Mouse (Mus musculus): Measurements from ENCODE around the gene Tfcp2. TPM values are rescaled to one million over a fixed set of nuclear protein-coding genes. Genes with fewer than 3 reads are reported as not detected.

Gene Tfcp2
- polyA plus RNA-seq, 1 experiment from 2014 or later = 32.9 TPM

DNA sequence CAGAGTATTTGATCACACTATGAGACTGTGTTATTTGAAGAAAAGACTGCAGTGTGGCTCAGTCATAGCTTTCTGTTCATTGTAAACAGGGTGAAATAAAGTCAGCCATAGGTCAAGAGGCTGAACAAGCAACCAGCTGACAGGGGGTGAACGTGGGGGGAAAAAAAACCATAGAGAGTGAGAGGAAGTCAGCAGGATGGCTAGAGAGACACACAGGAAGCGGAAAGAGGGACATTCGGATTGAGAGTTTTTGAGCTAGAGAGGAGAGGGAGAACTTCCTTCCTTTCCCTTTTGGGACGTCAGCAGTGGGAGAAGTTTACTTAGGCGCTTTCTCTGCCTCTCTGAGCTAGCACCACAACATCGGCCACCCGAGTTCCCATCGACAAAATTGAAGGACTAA, 38.6 kb upstream of the Tfcp2 start:
- Histone ChIP-seq H3K9me3 (ENCODE audit: control insufficient read depth, low read length) (no peaks in the 10 kb centered on the region), H3K36me3 (ENCODE audit: control insufficient read depth, insufficient read depth, low read length) (peaks cover 8% of the 10 kb centered on the region; the same call in 1 of the 2 replicates), H3K4me3 (ENCODE audit: low read length) (no peak overlapping the region), H3K9ac (ENCODE audit: low read depth, low read length) (no peak overlapping the region), H3K27me3 (ENCODE audit: control insufficient read depth, insufficient read depth, low read length) (no peaks in the 10 kb centered on the region), H3K27ac (ENCODE audit: low read depth, low read length) (no peak overlapping the region), H3K4me2 (replicated peaks; ENCODE audit: low read depth, low read length) (no peak overlapping the region), H3K4me1 (ENCODE audit: control insufficient read depth, insufficient read depth, low read length) (no peaks in the 10 kb centered on the region)
- WGBS = 73% methylated on average over 8 of the region's 8 CpGs
- ATAC-seq (ENCODE audit: low FRiP score, low TSS enrichment) = no peak

DNA sequence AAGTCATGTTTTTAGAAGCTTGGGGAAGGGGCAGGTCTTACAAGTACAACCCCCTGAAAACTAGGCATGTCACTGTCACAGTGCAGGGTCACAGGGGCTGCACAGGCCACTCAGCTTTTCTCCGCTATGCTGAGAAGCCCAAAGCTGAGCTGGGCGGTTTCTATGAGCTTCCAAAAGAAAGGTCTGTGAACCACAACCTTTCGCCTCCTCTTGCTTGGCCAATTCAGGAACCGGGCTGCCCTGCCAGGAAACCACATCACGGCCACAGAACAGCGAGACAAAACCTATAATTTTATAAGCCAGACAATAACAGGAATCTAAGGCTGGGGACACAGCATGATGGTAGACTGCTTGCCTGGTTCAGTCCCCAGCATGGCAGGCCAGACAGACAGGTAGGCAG, 36.5 kb upstream of the Tfcp2 start:
- WGBS = 88% methylated on average over 6 of the region's 6 CpGs
- ATAC-seq (ENCODE audit: low FRiP score, low TSS enrichment) = no peak
- no peak overlapping the region for H3K4me3 ChIP-seq (ENCODE audit: low read length)
- no peaks in the 10 kb centered on the region for H3K4me1 ChIP-seq (ENCODE audit: control insufficient read depth, insufficient read depth, low read length)
- H3K9ac ChIP-seq (ENCODE audit: low read depth, low read length) = no peak overlapping the region
- no peak overlapping the region for H3K27ac ChIP-seq (ENCODE audit: low read depth, low read length)
- H3K4me2 ChIP-seq (replicated peaks; ENCODE audit: low read depth, low read length) = no peak overlapping the region
- no peaks in the 10 kb centered on the region for H3K27me3 ChIP-seq (ENCODE audit: control insufficient read depth, insufficient read depth, low read length)
- H3K9me3 ChIP-seq (ENCODE audit: control insufficient read depth, low read length) = no peaks in the 10 kb centered on the region
- H3K36me3 ChIP-seq (ENCODE audit: control insufficient read depth, insufficient read depth, low read length) = peaks cover 9% of the 10 kb centered on the region; the same call in 1 of the 2 replicates

DNA sequence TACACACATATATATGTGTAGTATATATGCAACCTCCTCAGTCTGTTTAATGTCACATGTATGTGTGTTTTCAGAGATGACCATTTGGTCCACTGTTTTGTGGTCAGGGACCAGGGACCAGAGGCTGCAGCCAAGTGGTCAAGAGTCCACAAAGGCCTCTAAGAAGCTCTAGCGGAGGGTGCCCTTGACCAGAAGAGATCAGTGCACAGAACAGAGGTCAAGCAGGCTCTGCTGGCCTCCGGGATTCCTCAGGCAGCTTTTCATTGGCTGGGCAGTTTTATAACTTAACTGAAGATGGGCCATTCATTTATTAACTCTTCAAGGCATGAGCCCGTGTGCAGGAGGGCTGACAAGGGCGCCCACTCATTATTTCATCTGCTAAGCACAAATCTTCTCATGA, 35.4 kb upstream of the Tfcp2 start:
- no peaks in the 10 kb centered on the region for H3K4me1 ChIP-seq (ENCODE audit: control insufficient read depth, insufficient read depth, low read length)
- no peak overlapping the region for H3K27ac ChIP-seq (ENCODE audit: low read depth, low read length)
- H3K4me3 ChIP-seq (ENCODE audit: low read length) = no peak overlapping the region
- no peak overlapping the region for H3K9ac ChIP-seq (ENCODE audit: low read depth, low read length)
- 68% methylated on average over 4 of the region's 4 CpGs for WGBS
- H3K27me3 ChIP-seq (ENCODE audit: control insufficient read depth, insufficient read depth, low read length) = no peaks in the 10 kb centered on the region
- peaks cover 9% of the 10 kb centered on the region; the same call in 1 of the 2 replicates for H3K36me3 ChIP-seq (ENCODE audit: control insufficient read depth, insufficient read depth, low read length)
- no peaks in the 10 kb centered on the region for H3K9me3 ChIP-seq (ENCODE audit: control insufficient read depth, low read length)
- no peak overlapping the region for H3K4me2 ChIP-seq (replicated peaks; ENCODE audit: low read depth, low read length)
- ATAC-seq (ENCODE audit: low FRiP score, low TSS enrichment) = no peak

DNA sequence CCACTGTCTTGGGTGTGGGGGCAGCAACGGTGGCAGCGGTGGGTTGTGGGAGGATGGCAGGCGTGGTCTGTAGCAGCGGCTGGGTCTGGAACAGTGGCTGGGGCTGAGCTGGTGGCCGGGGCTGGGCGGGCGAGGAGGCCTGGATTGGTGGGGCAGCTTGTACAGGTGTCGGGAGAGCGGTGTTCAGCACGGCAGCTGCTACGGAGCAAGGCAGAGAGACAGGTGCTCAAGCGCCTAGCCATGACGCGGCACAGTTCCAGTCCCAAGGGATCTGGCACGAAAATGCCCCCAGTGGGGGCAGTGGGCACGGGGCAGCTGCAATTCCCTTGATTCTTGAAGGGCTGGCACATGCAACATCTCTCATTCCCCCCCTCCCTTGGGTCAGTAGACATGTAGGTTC, 34.1 kb upstream of the Tfcp2 start:
- 92% methylated on average over 16 of the region's 16 CpGs for WGBS
- H3K4me3 ChIP-seq (ENCODE audit: low read length) = no peak overlapping the region
- H3K9me3 ChIP-seq (ENCODE audit: control insufficient read depth, low read length) = no peaks in the 10 kb centered on the region
- no peaks in the 10 kb centered on the region for H3K4me1 ChIP-seq (ENCODE audit: control insufficient read depth, insufficient read depth, low read length)
- peaks cover 9% of the 10 kb centered on the region; the same call in 1 of the 2 replicates for H3K36me3 ChIP-seq (ENCODE audit: control insufficient read depth, insufficient read depth, low read length)
- H3K4me2 ChIP-seq (replicated peaks; ENCODE audit: low read depth, low read length) = no peak overlapping the region
- no peak overlapping the region for H3K9ac ChIP-seq (ENCODE audit: low read depth, low read length)
- no peaks in the 10 kb centered on the region for H3K27me3 ChIP-seq (ENCODE audit: control insufficient read depth, insufficient read depth, low read length)
- no peak overlapping the region for H3K27ac ChIP-seq (ENCODE audit: low read depth, low read length)
- no peak for ATAC-seq (ENCODE audit: low FRiP score, low TSS enrichment)

DNA sequence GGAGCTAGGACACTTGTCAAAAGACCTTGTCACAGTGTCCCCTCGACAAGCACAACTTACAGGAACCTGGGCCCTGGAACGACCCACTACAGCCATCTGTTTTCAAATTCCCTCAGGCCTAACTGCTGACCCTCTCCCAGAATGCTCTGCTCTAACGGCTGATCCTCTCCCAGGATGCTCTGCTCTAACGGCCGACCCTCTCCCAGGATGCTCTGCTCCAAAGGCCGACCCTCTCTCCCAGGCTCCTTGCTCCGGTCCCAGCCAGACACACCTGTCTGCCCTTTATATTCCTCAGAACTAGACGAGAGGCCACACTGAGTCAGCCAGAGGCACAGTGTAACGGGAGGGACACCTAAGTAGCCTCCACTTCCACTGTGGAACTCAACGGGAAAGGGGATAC, 28.3 kb upstream of the Tfcp2 start:
- Histone ChIP-seq H3K4me2 (replicated peaks; ENCODE audit: low read depth, low read length) (no peak overlapping the region), H3K36me3 (ENCODE audit: control insufficient read depth, insufficient read depth, low read length) (peaks cover 3% of the 10 kb centered on the region; the same call in 1 of the 2 replicates), H3K27me3 (ENCODE audit: control insufficient read depth, insufficient read depth, low read length) (no peaks in the 10 kb centered on the region), H3K27ac (ENCODE audit: low read depth, low read length) (no peak overlapping the region), H3K9me3 (ENCODE audit: control insufficient read depth, low read length) (no peaks in the 10 kb centered on the region), H3K4me3 (ENCODE audit: low read length) (no peak overlapping the region), H3K4me1 (ENCODE audit: control insufficient read depth, insufficient read depth, low read length) (no peaks in the 10 kb centered on the region), H3K9ac (ENCODE audit: low read depth, low read length) (no peak overlapping the region)
- no peak for ATAC-seq (ENCODE audit: low FRiP score, low TSS enrichment)
- WGBS = 88% methylated on average over 10 of the region's 10 CpGs

DNA sequence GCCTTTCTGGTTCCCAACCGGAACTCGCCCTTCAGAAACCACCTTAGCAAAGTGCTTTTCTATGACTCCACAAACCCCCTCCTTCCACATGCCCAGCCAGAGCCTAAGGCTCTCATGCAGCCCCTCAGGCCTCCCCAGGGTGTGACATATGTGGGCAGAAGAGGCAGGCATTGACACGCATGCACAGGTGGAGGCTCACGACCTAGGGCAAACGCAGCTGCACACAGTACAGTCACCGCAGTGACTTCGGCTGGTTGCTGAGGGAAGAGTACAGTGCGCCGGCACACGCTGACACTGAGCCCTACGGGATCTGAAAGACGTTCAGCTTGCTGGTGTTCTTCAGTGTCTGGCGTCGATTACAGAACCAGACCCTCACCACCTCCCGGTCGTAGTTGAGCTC, 26.2 kb upstream of the Tfcp2 start:
- WGBS = 84% methylated on average over 16 of the region's 16 CpGs
- Histone ChIP-seq H3K4me3 (ENCODE audit: low read length) (no peak overlapping the region), H3K27me3 (ENCODE audit: control insufficient read depth, insufficient read depth, low read length) (no peaks in the 10 kb centered on the region), H3K9me3 (ENCODE audit: control insufficient read depth, low read length) (no peaks in the 10 kb centered on the region), H3K36me3 (ENCODE audit: control insufficient read depth, insufficient read depth, low read length) (peaks cover 3% of the 10 kb centered on the region; the same call in 1 of the 2 replicates), H3K27ac (ENCODE audit: low read depth, low read length) (no peak overlapping the region), H3K4me1 (ENCODE audit: control insufficient read depth, insufficient read depth, low read length) (peaks cover 6% of the 10 kb centered on the region; the same call in 1 of the 2 replicates), H3K4me2 (replicated peaks; ENCODE audit: low read depth, low read length) (no peak overlapping the region), H3K9ac (ENCODE audit: low read depth, low read length) (no peak overlapping the region)
- ATAC-seq (ENCODE audit: low FRiP score, low TSS enrichment) = no peak

DNA sequence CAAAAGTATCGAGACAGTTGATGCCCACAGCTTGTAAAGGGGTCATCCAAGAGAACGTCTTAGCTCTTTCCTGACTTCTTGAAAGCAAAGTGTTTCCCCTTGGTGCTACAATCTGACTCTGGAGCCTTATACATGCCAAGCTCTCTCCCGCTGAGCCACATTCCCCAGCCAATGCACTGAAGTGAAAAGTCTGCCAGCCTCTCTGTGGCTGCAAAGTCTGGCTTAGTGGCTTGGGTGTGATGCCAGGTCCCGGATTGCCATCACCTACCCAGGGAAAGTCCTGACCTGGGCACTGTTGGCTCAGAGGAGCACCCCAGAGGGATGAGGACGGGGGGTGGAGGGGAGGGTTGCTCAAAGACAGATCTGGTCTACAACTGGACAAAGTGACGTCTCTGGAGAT, 25.0 kb upstream of the Tfcp2 start:
- WGBS = 82% methylated on average over 6 of the region's 6 CpGs
- peaks cover 3% of the 10 kb centered on the region; the same call in 1 of the 2 replicates for H3K36me3 ChIP-seq (ENCODE audit: control insufficient read depth, insufficient read depth, low read length)
- no peaks in the 10 kb centered on the region for H3K27me3 ChIP-seq (ENCODE audit: control insufficient read depth, insufficient read depth, low read length)
- H3K27ac ChIP-seq (ENCODE audit: low read depth, low read length) = no peak overlapping the region
- no peak overlapping the region for H3K9ac ChIP-seq (ENCODE audit: low read depth, low read length)
- H3K4me3 ChIP-seq (ENCODE audit: low read length) = no peak overlapping the region
- no peaks in the 10 kb centered on the region for H3K9me3 ChIP-seq (ENCODE audit: control insufficient read depth, low read length)
- H3K4me1 ChIP-seq (ENCODE audit: control insufficient read depth, insufficient read depth, low read length) = peaks cover 6% of the 10 kb centered on the region; the same call in 1 of the 2 replicates
- ATAC-seq (ENCODE audit: low FRiP score, low TSS enrichment) = no peak
- no peak overlapping the region for H3K4me2 ChIP-seq (replicated peaks; ENCODE audit: low read depth, low read length)

DNA sequence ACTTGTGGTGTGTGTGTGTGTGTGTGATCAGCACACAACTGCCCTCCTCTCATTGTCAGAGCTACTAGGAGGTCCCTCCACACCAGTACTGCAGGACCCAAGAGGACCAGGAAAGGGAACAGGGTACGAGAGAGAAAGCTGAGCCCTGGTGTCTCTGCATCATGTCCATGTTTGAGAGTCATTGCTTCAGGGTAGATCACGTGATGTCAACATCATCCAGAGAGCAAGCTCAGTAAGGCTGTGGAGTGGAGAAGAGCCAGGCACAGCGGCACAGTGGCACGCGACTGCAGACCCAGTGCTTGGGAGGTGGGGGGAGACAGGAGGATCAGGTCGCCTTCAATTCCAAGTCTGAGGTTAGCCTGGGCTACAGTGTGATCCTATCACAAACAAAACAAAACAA, 24.6 kb upstream of the Tfcp2 start:
- Histone ChIP-seq H3K27ac (ENCODE audit: low read depth, low read length) (no peak overlapping the region), H3K4me1 (ENCODE audit: control insufficient read depth, insufficient read depth, low read length) (peaks cover 6% of the 10 kb centered on the region; the same call in 1 of the 2 replicates), H3K36me3 (ENCODE audit: control insufficient read depth, insufficient read depth, low read length) (peaks cover 3% of the 10 kb centered on the region; the same call in 1 of the 2 replicates), H3K4me2 (replicated peaks; ENCODE audit: low read depth, low read length) (no peak overlapping the region), H3K4me3 (ENCODE audit: low read length) (no peak overlapping the region), H3K9me3 (ENCODE audit: control insufficient read depth, low read length) (no peaks in the 10 kb centered on the region), H3K9ac (ENCODE audit: low read depth, low read length) (no peak overlapping the region), H3K27me3 (ENCODE audit: control insufficient read depth, insufficient read depth, low read length) (no peaks in the 10 kb centered on the region)
- ATAC-seq (ENCODE audit: low FRiP score, low TSS enrichment) = no peak
- 85% methylated on average over 6 of the region's 6 CpGs for WGBS

DNA sequence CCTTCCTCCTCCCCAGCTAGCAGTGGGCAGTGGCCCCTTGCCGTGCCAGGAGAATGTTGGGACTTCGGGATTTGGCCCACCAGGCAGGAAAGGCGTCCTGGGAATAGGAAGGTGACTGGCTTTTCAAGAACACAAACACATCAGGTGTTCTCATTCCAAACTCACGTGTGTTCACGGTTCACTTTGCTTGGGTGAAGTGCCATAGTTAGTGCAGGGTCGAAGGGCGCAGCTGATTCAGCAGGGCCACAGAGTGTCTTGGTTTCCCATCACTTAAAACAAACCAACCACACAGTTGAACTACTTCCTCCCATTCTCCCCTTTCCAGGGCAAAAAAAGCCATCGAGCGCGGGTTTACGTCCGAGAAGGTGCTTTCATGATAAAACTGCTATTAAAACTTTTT, 23.6 kb upstream of the Tfcp2 start:
- ATAC-seq (ENCODE audit: low FRiP score, low TSS enrichment) = no peak
- no peak overlapping the region for H3K27ac ChIP-seq (ENCODE audit: low read depth, low read length)

More for the DNA sequence above, 23.6 kb upstream of the Tfcp2 start:
- no peaks in the 10 kb centered on the region for H3K27me3 ChIP-seq (ENCODE audit: control insufficient read depth, insufficient read depth, low read length)
- peaks cover 6% of the 10 kb centered on the region; the same call in 1 of the 2 replicates for H3K4me1 ChIP-seq (ENCODE audit: control insufficient read depth, insufficient read depth, low read length)
- no peaks in the 10 kb centered on the region for H3K9me3 ChIP-seq (ENCODE audit: control insufficient read depth, low read length)
- no peak overlapping the region for H3K4me3 ChIP-seq (ENCODE audit: low read length)
- no peak overlapping the region for H3K4me2 ChIP-seq (replicated peaks; ENCODE audit: low read depth, low read length)
- H3K9ac ChIP-seq (ENCODE audit: low read depth, low read length) = no peak overlapping the region
- WGBS = 80% methylated on average over 12 of the region's 12 CpGs
- peaks cover 3% of the 10 kb centered on the region; the same call in 1 of the 2 replicates for H3K36me3 ChIP-seq (ENCODE audit: control insufficient read depth, insufficient read depth, low read length)
